Mouse (Mus musculus): Measurements from ENCODE around the gene Fam84b.

DNA sequence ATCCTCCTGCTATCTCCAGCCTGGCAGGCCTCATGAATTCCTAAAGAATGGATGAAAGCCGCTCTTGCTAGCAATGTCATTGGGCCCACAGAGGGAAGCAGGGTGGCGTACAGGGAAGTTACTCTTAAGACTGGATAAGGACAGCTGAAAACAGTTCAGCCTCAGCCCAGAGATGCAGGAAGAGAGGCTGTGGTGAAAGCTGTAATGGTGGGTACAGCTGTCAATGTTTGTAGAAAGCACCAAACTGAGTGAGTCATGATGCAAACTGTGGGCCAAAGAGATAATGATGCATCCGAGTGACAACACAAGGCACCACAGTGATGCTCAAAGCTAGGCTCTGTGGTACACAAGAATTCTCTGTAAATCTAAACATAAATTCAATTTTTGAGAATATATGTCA is 39.0 kb downstream of the Fam84b start:
- TF ChIP-seq MYOD1 (IDR thresholded peaks at IDR 0.05; ENCODE audit: control insufficient read depth in 1 of 3, insufficient read length in 2 of 3, low read depth in 2 of 3) (no peak), POLR2AphosphoS2 (IDR thresholded peaks at IDR 0.05; ENCODE audit: insufficient read length, low read depth) (no peak), POLR2A (IDR thresholded peaks at IDR 0.05; ENCODE audit: insufficient read length, low read depth) (no peak), CEBPB (IDR thresholded peaks at IDR 0.05; ENCODE audit: insufficient read depth, poor library complexity, severe bottlenecking) (no peak), USF1 (IDR thresholded peaks at IDR 0.05; ENCODE audit: low read depth) (no peak), TCF12 (IDR thresholded peaks at IDR 0.05; ENCODE audit: insufficient read depth, poor library complexity, severe bottlenecking) (no peak), MYOG (IDR thresholded peaks at IDR 0.05; ENCODE audit: control insufficient read depth in 1 of 3, insufficient read depth in 1 of 3, insufficient read length in 2 of 3, low read depth in 2 of 3) (no peak), E2F4 (IDR thresholded peaks at IDR 0.05; ENCODE audit: insufficient read depth) (no peak)

All from myocyte (in vitro differentiated cells).